Mouse (Mus musculus) megakaryocyte progenitor cell, adult 5-6 weeks (primary cell): ENCODE results near the gene Susd1. TPM values are rescaled to one million over a fixed set of nuclear protein-coding genes. Genes with fewer than 3 reads are reported as not detected.

ENCODE experiments used
- ATAC-seq: replicated peaks from 2 replicates; pipeline ENCODE4 v1.8.0; 2016; ENCODE audit warnings: mild to moderate bottlenecking, moderate TSS enrichment, inconsistent platforms; ENCODE audit not compliant: poor library complexity
- total RNA-seq, 2 experiments: library from RNA; stranded (forward) in 1 of 2; stranded (reverse) in 1 of 2; fragments of 157-497, 149-512 nt in 1 of 2; fragments of 200-1000 nt in 1 of 2; gene quantifications; 2 replicates each; pipeline versions ENCODE4 v1.2.3 to v1.2.4; 2015 to 2017

Susd1 gene
- total RNA-seq, 2 experiments from 2014 or later: 54.3 to 92.2 TPM

DNA sequence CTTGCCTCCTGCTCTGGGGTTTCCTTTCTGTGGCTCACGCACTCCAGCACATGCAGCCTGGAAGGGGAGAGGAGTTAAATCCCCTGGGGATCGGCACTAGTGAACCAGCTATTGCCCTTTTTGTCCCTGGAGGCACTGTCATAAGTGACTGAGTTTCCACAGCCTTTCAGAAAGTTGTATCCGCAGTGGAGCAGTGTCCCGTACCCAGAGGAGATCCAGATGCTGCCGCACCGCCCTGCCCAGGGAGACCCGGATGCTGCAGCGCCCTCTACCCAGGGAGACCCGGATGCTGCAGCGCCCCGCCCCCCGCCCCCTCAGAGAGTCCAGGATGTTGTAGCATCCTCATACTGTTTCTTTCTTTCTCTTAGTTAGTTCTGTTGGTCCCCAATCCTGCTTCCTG is 56.3 kb downstream of the Susd1 start:
- ATAC-seq: no peak

DNA sequence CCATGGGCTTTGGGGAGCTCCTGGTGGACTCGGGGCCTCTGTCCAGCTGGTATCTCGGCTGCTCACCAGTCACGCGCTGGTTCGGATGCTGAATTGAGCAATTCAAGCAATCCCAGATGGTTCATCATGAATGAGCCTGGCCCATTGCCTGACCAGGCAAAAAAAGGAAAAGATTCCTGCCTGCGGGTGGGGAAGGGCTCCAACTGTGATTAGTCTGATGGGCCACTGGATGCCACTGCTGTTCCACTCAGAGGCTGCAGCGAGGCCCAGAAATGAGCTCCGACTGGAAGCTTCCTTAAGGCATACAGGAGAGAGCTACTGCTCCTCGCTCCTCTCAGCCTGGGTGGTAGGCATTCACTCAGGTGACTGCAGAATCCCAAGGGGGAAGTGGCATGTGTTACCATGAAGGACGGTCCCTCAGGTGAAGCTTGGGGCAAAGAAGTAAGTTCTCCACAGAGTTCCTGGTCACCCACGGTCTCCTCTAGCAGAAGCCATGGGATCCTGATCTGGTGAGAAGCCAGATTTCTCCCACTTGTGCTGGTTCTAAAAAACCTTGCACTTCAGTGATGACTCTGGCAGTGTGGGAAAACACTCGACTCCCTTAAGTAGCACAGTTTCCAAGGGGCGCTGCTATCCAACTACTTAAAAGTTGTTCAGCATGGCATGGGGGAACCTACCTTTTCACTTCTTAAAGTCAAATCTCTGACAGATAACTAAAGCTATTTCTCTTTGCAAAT is 57.3 kb downstream of the Susd1 start:
- no peak for ATAC-seq

DNA sequence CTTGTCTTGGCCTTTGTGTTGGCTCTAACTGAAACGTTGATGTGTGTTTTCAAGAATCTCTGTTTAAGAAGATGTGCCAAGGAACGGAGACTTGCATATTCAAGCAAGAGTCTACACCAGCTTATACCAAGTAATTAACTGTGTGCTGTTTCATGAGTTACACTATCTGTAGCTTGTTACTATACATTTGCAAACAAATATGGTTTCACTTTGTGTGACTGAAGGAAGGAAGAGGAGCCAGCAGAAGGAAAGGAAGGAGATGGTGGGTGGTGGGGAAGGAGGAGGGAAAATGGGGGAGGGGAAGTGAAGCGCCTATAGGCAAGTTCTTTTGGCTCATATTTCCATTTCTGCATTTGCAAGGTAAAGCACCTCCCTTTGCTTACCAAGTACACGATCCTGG is 58.0 kb downstream of the Susd1 start:
- ATAC-seq: no peak

DNA sequence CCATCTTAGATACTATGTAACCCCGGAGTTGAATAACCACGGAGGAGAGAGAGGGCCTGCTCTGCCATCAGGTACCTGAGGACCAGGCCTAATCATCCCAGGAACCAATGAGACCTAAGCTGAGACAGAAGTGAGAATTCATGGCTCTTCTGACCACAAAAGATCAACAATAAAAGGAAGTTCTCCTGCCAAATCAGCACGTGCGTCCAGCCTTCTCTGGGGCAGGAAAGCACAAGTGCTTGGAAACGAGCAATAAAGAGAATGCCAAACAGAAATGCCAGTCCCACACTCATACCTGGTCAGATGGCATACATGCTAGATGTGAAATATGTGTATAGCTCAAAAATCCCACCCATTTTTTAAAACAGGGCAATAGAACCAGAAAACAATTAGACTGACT is 58.6 kb downstream of the Susd1 start:
- ATAC-seq: no peak; the same call in 1 of the 2 replicates

DNA sequence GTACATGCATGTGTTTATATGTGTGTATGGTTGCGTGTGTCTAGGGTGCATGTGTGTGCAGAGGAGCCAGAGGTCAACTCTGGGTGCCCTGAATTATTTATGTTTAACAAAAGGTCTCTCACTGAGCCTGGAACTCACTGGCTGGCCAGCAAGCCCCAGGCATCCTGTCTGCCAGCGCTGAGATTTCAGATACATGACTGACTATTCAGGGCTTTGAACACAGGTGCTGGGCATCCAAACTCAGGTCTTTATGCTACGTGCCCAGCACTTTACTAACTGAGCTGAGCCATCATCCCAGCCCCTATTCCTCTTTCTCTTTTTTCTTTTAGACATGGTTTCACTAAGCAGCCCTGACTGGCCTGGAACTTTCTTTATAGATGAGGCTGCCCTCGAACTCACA is 59.8 kb downstream of the Susd1 start:
- no peak for ATAC-seq

DNA sequence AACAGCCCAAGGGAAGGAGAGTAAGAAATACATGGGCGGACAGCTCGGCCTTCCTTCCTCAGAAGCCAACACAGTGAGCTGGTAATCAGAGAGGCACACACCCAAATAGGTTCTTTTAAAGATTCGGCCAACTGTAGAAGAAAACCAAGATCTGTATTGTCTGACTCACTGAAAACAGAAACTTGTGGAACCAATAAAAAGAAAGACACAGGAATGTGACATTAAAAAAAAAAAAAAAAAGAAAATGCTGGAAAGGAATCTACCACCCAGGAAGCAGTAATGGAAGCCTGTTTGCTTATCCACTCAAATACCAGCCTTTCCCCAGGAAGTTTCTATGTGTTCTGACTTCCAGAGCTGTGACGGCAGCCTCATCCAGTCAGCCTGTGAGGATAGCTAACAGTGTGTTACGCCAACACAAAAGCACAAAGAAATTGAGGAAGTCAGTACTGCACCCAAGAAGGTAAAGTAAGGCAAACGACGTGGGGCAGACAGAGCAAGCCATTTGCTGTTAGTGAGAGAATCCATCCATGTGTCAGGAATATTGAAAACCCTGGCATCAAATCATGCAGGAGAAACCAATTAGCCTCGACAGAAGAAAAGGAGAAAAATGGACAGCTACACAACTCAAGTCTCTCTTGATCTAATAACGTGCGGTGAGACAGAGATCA is 64.0 kb downstream of the Susd1 start:
- no peak for ATAC-seq

DNA sequence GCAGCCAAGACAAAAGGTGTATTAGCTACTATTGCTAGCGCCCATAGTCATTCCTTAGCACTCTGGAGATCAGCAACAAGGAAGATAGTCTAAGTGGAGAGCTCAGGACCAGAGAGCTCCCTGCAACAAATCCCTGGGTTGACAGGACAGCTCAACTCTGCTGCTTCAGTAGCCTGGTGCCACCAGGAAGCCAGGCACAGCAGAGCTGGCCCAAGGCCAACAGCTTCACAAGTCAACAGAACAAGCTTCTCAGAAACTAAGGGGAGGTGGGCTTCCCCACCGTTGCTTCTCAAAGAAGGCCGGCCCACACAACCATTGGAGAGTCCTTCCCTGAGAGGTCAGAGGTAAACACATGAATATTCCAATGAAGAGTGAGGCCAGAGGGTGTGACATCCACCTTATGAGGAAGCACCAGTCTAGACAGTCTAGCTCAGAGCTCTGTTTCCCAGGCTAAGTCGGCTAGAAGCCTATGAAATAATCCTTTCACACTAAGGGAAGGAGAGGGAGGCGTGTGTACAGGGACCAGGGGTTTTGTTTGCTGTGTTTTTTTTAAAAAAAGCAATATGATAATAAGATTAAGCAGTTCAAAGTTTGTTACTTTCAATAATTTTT is 65.8 kb downstream of the Susd1 start:
- ATAC-seq: no peak

DNA sequence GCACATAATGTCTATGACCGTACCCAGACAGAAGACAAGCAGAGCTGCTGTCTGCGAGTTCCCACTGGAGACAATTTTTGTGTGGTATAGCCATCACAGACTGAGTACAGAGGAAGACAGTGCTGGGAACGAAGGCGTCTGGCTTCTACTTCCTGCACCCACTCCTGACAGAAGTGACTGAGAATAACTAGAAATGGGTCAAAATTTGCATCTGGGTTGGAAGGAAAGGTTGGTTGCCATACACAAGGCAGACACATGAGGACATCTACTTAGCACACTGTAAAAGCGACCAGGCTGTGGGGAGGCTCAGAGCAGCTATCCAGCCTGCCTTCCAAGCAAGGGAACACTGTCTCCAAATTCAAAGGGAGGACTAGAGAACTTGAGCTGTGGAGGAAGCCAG is 66.5 kb downstream of the Susd1 start:
- no peak for ATAC-seq

DNA sequence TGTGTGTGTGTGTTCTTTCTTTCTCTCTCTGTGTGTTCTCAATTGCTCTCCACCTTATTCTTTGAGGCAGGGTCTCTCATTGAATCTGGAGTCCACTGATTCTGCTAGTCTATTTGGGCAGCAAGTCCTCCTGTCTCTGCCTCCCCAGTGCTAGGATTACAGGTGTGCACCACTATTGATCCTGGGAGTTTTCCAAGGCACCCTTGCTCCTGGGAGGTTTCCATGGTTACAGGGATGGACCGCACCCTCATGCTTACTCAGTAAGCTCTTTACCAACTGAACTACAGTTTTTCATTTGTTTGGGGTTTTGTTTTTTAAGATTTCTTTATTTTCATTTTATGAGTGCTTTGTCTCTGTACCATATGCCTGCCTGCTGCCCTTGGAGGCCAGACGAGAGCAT is 68.5 kb downstream of the Susd1 start:
- no peak for ATAC-seq

DNA sequence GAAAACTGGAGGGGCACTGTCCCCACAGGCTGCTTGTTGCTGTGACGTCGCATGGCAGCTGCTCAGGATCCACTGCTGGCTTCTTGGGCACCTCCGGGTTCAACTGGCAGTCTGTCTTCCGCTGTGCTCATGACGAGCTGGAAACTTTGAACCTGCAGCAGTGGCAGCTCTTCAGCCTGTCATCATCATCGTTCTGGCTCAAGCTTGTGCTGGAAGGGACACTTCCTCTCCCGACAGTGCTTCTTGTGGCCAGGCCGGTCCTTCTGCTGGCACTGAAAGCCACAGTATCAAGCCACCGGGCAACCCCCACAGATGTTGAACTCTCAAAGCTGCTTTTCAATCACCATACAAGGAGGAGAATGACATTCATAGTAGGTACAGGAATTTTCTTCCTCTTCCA is 70.3 kb downstream of the Susd1 start:
- peak; percentile 54 for ATAC-seq

DNA sequence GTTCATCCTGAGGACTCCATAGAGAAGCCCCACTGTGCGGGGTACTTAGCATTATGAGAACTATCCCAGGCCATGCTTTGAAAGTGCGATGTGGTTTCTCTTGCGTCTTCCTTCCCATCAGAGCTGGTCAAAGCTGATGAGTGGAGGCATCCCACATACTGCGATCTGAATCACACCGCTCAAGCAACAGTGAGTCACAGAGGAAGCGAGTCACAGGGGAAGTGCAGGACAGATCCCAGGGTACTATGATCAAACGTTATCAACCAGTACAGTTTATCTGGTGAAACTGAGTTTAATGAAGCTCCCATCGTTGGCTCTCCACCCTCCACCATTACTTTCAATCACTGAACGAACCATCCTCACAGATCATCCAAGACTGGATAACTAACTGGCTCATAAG is 72.2 kb downstream of the Susd1 start:
- ATAC-seq: peak; percentile 71

DNA sequence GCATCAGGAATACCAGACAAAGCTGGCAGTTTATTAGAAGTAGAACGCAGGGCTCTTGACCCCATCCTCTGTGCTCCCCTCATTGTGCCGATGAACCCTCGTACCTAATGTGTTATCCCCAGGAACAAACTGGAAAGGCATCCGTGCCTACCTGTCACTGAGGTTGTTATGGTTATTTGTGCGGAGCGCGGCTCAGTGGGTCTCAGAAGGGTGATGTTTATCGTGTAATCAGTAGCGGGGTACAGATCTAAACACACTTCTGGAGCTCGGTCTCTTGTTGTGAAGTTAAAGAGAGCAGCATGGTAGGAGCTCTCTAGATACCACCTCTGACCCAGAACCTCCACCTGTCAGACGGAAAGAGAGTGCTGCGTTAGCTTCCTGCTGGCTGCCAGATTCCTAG is 72.9 kb downstream of the Susd1 start:
- ATAC-seq: no peak

DNA sequence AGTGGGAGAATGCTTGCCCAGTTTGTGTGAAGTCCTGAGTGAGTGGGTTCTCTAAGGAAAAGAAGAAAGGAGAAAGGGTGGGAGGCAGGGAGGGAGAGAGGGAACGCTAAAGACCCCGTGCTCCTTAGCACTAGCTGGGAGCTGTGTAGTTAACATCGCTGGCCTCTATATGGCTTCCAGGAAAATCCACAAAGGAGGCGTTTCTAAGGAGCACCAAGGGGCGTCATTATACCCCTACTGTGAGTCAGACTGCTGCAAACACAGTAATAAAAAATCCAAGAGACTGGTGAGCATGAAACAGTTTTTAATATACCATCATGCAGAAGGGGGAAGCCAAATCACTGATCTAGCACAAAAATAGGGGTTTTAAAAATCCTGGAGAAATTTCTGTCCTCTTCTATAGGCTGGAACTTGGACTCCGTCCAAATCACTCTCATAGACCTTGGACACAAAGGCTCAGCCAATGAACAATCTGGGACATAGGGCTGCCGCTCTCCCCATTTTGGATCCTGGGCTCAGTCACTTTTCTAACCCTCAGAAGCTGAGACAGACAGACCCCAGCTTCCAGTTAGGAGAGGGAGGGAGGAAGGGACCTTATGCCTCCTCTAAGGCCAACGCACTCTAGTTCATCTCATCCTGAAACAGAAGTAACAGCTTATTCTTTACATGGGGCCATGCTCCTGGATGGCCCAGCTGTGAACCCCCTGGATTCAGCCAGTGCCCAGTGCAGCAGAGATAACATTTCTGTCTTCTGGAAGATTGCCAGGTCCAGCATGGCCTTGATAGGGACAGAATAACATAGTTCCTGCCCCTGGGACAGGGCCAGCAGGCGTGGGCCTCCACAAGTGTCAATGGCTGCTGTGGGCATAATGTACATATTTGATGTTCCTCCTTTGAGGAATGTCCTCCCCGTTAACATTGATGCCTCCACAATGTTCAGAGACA is 73.9 kb downstream of the Susd1 start:
- ATAC-seq: no peak

DNA sequence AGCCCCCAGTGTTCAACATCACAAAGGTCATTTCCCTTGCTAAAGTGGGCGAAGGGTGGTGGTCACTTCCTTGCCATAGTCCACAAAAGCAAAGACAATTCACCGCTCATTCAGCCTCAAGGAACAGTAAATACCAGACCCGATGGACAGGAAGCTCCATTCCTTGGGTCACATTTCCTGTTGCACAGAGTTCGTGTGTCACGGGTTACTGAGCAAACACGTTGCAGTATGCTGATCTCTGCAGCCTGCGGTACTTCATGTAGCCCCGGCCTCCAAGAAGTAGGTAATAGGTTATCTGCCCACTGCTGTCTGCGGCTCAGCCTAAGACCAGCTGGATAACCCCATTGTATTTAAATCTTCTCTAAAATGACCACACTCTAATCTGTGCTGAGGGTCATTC is 75.4 kb downstream of the Susd1 start:
- ATAC-seq: peak; percentile 29; the same call in 1 of the 2 replicates

DNA sequence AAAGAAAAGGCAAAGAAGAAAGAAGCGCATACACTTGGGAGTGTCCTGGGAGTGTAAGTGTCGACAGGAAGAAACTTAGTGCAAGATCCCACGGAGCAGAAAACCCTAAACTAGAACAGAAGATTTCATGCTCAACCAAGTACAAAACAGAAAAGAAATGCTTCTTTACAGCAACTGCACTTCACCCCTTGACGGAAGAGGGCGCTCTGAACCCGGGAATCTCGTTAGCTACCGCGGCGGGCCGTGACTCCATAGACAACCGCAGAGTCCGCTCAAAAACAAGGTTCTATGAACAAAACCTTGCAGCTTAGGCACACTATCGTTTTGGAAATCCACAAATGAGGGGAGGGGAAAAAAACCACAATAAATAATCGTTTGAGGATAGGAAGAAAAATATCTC is 77.7 kb downstream of the Susd1 start:
- ATAC-seq: peak; percentile 87

DNA sequence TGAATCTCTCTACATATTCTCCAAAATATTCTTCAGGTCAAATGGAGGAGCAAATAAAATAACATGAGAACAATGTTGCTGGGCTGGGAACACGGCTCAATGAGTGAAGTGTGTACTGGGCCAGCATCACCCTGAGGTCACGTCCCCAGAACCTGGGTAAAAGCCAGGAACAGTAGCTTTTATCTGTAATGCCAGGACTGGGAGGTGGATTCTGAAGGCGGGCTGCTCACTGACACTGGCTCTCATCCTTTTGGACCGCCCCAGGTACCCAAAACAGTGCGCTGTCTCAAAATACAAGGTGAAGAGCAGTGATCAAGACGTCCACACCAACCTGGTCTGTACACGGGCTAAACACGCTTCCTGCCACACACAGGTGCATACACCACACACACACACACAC is 78.5 kb downstream of the Susd1 start:
- ATAC-seq: 0 out of 2 replicates have a peak, but pooled peaks have one; percentile 21

DNA sequence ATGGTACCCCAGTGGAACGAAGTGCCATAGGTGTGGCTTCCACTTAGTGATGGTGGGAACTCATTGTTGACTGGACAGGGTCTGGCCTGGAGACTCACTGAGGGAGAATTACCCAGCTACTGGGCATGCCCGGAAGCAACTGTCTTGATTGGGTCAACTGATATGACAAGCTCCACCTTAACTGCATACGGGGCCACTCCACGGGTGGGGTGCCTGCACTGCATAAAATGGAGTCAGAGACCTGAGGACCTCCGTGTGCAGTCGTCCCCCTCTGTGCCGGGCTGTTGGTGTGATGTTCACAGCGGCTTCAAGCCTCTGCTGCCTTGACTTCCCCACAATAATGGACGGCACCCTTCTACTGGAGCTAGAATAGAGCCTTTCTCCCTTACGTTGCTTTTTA is 79.5 kb downstream of the Susd1 start:
- ATAC-seq: no peak

DNA sequence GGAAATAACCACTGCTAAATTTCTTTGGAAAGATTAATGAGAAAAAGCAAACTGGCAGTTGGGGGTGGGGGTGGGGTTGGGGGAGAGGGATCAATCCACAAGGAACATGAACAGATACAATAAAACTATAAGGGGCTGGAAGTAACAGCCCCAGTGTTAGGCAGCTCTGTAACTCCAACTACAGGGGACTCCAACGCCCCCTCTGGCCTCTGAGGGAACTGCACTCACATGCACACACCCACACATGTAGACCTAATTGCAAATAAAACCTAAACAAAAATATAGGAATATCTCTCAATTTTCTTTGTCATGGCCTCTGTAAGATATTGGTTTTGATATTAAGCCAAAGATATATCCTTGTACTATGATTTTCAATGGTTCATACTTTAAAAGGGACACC is 83.0 kb downstream of the Susd1 start:
- ATAC-seq: no peak

DNA sequence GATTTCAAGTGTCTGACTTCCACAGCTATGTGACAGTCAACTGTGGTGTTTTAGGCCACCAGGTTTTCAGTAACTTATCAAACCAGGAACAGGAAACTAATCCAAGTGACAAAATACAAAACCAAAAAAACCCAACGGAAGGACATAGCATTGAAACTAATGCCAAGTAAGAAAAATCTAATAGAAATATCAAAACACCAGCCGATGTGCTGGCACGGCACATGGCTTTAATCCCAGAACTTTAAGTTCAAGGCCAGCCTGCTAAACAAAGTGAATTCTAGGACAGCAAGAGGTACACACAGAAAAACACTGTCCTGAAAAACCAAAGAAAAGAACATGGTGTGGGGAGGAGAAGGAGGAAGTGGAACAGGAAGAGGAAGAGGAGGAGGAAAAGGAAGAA is 83.8 kb downstream of the Susd1 start:
- no peak for ATAC-seq

DNA sequence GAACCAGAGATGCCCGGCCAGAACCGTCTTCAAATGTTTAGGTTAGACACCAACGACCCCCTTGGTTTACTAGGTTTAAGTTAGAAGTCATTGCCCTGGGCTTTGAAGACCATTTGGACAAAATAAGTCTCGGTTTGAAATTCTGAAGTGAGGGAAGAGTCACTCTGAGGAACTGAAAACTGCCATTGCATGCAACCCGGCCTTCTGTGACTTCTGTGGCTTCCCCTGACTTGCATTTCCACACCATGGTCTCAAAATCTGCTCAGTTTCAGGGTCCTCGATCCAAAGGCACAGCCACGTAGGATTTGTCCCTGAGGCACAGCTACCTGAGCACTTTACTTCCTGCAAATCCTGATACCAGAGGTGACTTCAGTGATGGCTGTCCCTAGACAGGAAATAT is 86.5 kb downstream of the Susd1 start:
- peak; percentile 47 for ATAC-seq

DNA sequence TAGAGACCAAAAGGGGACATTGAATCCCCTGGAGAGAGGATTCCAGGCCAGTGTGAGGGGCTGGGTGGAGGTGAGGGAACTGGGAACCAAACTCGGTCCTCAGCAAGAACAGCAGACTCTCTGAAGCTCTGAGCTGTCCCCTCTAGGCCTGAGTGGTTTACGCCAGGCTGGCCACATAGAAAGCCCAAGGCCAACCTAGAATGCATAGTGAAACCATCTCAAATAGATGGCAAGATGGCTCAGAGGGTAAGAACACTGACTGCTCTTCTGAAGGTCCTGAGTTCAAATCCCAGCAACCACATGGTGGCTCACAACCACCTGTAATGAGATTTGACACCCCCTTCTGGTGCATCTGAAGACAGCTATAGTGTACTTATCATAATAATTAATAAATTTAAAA is 88.1 kb downstream of the Susd1 start:
- ATAC-seq: no peak
